Mouse (Mus musculus) ovary, postnatal 14 days (tissue): Measurements from ENCODE around the gene Exosc8.
A peak's percentile ranks its signal among the peaks of the same experiment; 100 is the strongest.
"Not testable (repeated sequence)": the region's sequence is repeated elsewhere in the genome, so short reads cannot be mapped to it uniquely, and the experiment has no call there.

Experiments used
- DNase-seq: peaks from one replicate; pipeline ENCODE4 v3.0.0; 2022; ENCODE audit warnings: low spot score

Exosc8 gene

GRCm38 (mm10) chr3:54735247-54736046 lies at the start of gene Exosc8, which contains the start of gene Alg5:
TSS of gene Exosc8 (minus strand) at chr3:54735393.
TSS of gene Alg5 (plus strand) at chr3:54735539.
- DNase-seq: peak; percentile 98

- DNase-seq: no peak
Measured at GRCm38 (mm10) chr3:54775989-54776631, 40.9 kb upstream of the Exosc8 start.

- no peak for DNase-seq
Measured at GRCm38 (mm10) chr3:54773613-54774012, 38.4 kb upstream of the Exosc8 start.

- no peak for DNase-seq
Measured at GRCm38 (mm10) chr3:54769349-54770275, 34.4 kb upstream of the Exosc8 start.

GRCm38 (mm10) chr3:54768592-54768991 lies 33.4 kb upstream of the Exosc8 start:
- no peak for DNase-seq

GRCm38 (mm10) chr3:54766811-54767210 lies 31.6 kb upstream of the Exosc8 start:
- no peak for DNase-seq

GRCm38 (mm10) chr3:54766034-54766433 lies 30.8 kb upstream of the Exosc8 start:
- DNase-seq: no peak

- DNase-seq: not testable (repeated sequence)
Measured at GRCm38 (mm10) chr3:54765521-54765920, 30.3 kb upstream of the Exosc8 start.

GRCm38 (mm10) chr3:54764418-54764817 lies 29.2 kb upstream of the Exosc8 start:
- DNase-seq: no peak

- no peak for DNase-seq
Measured at GRCm38 (mm10) chr3:54761258-54761657, 26.1 kb upstream of the Exosc8 start.

GRCm38 (mm10) chr3:54760321-54761115 lies 25.3 kb upstream of the Exosc8 start:
- DNase-seq: no peak

GRCm38 (mm10) chr3:54759211-54759610 lies 24.0 kb upstream of the Exosc8 start:
- no peak for DNase-seq

- DNase-seq: no peak
Measured at GRCm38 (mm10) chr3:54757446-54757845, 22.3 kb upstream of the Exosc8 start.

- DNase-seq: no peak
Measured at GRCm38 (mm10) chr3:54756058-54756457, 20.9 kb upstream of the Exosc8 start.

- peak; percentile 45 for DNase-seq
Measured at GRCm38 (mm10) chr3:54755145-54756041, 20.2 kb upstream of the Exosc8 start, which contains the start of gene Smad9. TSS of gene Smad9 (plus strand) at chr3:54755582.

- DNase-seq: no peak
Measured at GRCm38 (mm10) chr3:54753411-54753810, 18.2 kb upstream of the Exosc8 start.

GRCm38 (mm10) chr3:54745799-54746198 lies 10.6 kb upstream of the Exosc8 start:
- no peak for DNase-seq

- DNase-seq: no peak
Measured at GRCm38 (mm10) chr3:54741965-54742364, 6.8 kb upstream of the Exosc8 start.

GRCm38 (mm10) chr3:54737317-54737716 lies 2.1 kb upstream of the Exosc8 start:
- DNase-seq: no peak
